Mouse (Mus musculus) MEL (cell line): ENCODE measurements around the gene Mrgprb5.

ENCODE experiments used
- CTCF ChIP-seq, 3 experiments: IDR thresholded peaks in 2 of 3; conservative IDR thresholded peaks in 1 of 3; 2 replicates each; pipeline ENCODE4 v1.5.1; 2011 to 2012; ENCODE audit warnings: low read length in 3 of 3, low read depth in 2 of 3, mild to moderate bottlenecking in 2 of 3, improper control_type of control experiment in 1 of 3, inconsistent platforms in 1 of 3, mixed read lengths in 1 of 3, moderate library complexity in 1 of 3; ENCODE audit not compliant: control insufficient read depth in 1 of 3, insufficient read depth in 1 of 3, poor library complexity in 1 of 3, severe bottlenecking in 1 of 3
- ETS1 ChIP-seq: IDR thresholded peaks from 2 replicates; pipeline ENCODE4 v1.6.1; 2012; ENCODE audit warnings: low read depth, mild to moderate bottlenecking, inconsistent platforms, low read length, improper control_type of control experiment, moderate library complexity
- GATA1 ChIP-seq: IDR thresholded peaks from 2 replicates; pipeline ENCODE4 v1.6.1; 2011; ENCODE audit warnings: low read depth, low read length, improper control_type of control experiment
- MAX ChIP-seq: IDR thresholded peaks from 2 replicates; pipeline ENCODE4 v1.6.1; 2011; ENCODE audit warnings: low read length, improper control_type of control experiment
- MEF2A ChIP-seq: IDR thresholded peaks from 2 replicates; pipeline ENCODE4 v1.6.1; 2014; ENCODE audit warnings: low read depth, mild to moderate bottlenecking, inconsistent platforms, low read length, improper control_type of control experiment; ENCODE audit not compliant: poor library complexity, insufficient replicate concordance, severe bottlenecking; ENCODE audit errors: extremely low read depth
- POLR2A ChIP-seq, 2 experiments: IDR thresholded peaks; 2 replicates each; pipeline ENCODE4 v1.6.1; 2011 to 2012; ENCODE audit warnings: low read length in 2 of 2, mild to moderate bottlenecking in 2 of 2, control low read depth in 1 of 2, improper control_type of control experiment in 1 of 2, low read depth in 1 of 2, moderate library complexity in 1 of 2; ENCODE audit not compliant: control insufficient read depth in 1 of 2, insufficient read depth in 1 of 2, poor library complexity in 1 of 2
- POLR2AphosphoS5 ChIP-seq: IDR thresholded peaks from 2 replicates; pipeline ENCODE4 v1.6.1; 2012; ENCODE audit warnings: low read depth, borderline replicate concordance, mild to moderate bottlenecking, inconsistent platforms, low read length, moderate library complexity, mixed read lengths

GRCm38 (mm10) chr7:48167471-48167870, 1.3 kb downstream of the Mrgprb5 start:
- TF ChIP-seq CTCF (IDR thresholded peaks at IDR 0.05 in 2 of 3, conservative IDR thresholded peaks at IDR 0.05 in 1 of 3; ENCODE audit: control insufficient read depth in 1 of 3, insufficient read depth in 1 of 3, low read depth in 2 of 3, low read length in 3 of 3, poor library complexity in 1 of 3, severe bottlenecking in 1 of 3) (no peak), MEF2A (no peak), ETS1 (no peak), POLR2A (IDR thresholded peaks at IDR 0.05; ENCODE audit: control insufficient read depth in 1 of 2, insufficient read depth in 1 of 2, low read depth in 1 of 2, low read length in 2 of 2, poor library complexity in 1 of 2) (no peak), POLR2AphosphoS5 (no peak), MAX (no peak), GATA1 (no peak)
